Mouse (Mus musculus): ENCODE data around the gene AI597479. TPM values are rescaled to one million over a fixed set of nuclear protein-coding genes. Genes with fewer than 3 reads are reported as not detected.

The AI597479 gene
- polyA plus RNA-seq, 1 experiment from 2014 or later, result 42.8 TPM

GRCm38 (mm10) chr1:43137334-43137733 lies 38.8 kb downstream of the AI597479 start:
- H3K4me3 ChIP-seq (ENCODE audit: low read length), result no peak overlapping the region
- no peaks in the 10 kb centered on the region for H3K9me3 ChIP-seq (ENCODE audit: control insufficient read depth, low read length)
- no peak overlapping the region for H3K9ac ChIP-seq (ENCODE audit: low read depth, low read length)
- H3K36me3 ChIP-seq (ENCODE audit: control insufficient read depth, insufficient read depth, low read length), result no peaks in the 10 kb centered on the region
- no peaks in the 10 kb centered on the region for H3K4me1 ChIP-seq (ENCODE audit: control insufficient read depth, insufficient read depth, low read depth, low read length)
- 84% methylated on average over 5 of the region's 5 CpGs for WGBS
- no peak overlapping the region for H3K27ac ChIP-seq (ENCODE audit: low read depth, low read length)
- no peak for ATAC-seq
- no peak overlapping the region for H3K4me2 ChIP-seq (ENCODE audit: low read length)
- H3K27me3 ChIP-seq (replicated peaks; ENCODE audit: control insufficient read depth, insufficient read depth, low read length), result no peaks in the 10 kb centered on the region

GRCm38 (mm10) chr1:43138268-43138812 lies 39.8 kb downstream of the AI597479 start:
- no peak overlapping the region for H3K27ac ChIP-seq (ENCODE audit: low read depth, low read length)
- no peaks in the 10 kb centered on the region for H3K36me3 ChIP-seq (ENCODE audit: control insufficient read depth, insufficient read depth, low read length)
- no peaks in the 10 kb centered on the region for H3K4me1 ChIP-seq (ENCODE audit: control insufficient read depth, insufficient read depth, low read depth, low read length)
- no peaks in the 10 kb centered on the region for H3K27me3 ChIP-seq (replicated peaks; ENCODE audit: control insufficient read depth, insufficient read depth, low read length)
- no peak overlapping the region for H3K4me3 ChIP-seq (ENCODE audit: low read length)
- no peaks in the 10 kb centered on the region for H3K9me3 ChIP-seq (ENCODE audit: control insufficient read depth, low read length)
- no peak for ATAC-seq
- H3K4me2 ChIP-seq (ENCODE audit: low read length), result no peak overlapping the region
- no peak overlapping the region for H3K9ac ChIP-seq (ENCODE audit: low read depth, low read length)
- 70% methylated on average over 15 of the region's 15 CpGs for WGBS

- H3K4me2 ChIP-seq (ENCODE audit: low read length), result no peak overlapping the region
- H3K27ac ChIP-seq (ENCODE audit: low read depth, low read length), result no peak overlapping the region
- no peaks in the 10 kb centered on the region for H3K27me3 ChIP-seq (replicated peaks; ENCODE audit: control insufficient read depth, insufficient read depth, low read length)
- H3K9me3 ChIP-seq (ENCODE audit: control insufficient read depth, low read length), result no peaks in the 10 kb centered on the region
- whole genome bisulfite sequencing, result 55% methylated on average over 8 of the region's 8 CpGs
- peak; percentile 88 for ATAC-seq
- no peaks in the 10 kb centered on the region for H3K4me1 ChIP-seq (ENCODE audit: control insufficient read depth, insufficient read depth, low read depth, low read length)
- H3K36me3 ChIP-seq (ENCODE audit: control insufficient read depth, insufficient read depth, low read length), result no peaks in the 10 kb centered on the region
- no peak overlapping the region for H3K4me3 ChIP-seq (ENCODE audit: low read length)
- no peak overlapping the region for H3K9ac ChIP-seq (ENCODE audit: low read depth, low read length)
Observed at GRCm38 (mm10) chr1:43139587-43140266, 41.2 kb downstream of the AI597479 start.

- 64% methylated on average over 11 of the region's 11 CpGs for WGBS
- Histone ChIP-seq H3K27ac (ENCODE audit: low read depth, low read length) (no peak overlapping the region), H3K4me2 (ENCODE audit: low read length) (no peak overlapping the region), H3K36me3 (ENCODE audit: control insufficient read depth, insufficient read depth, low read length) (no peaks in the 10 kb centered on the region), H3K9ac (ENCODE audit: low read depth, low read length) (no peak overlapping the region), H3K4me1 (ENCODE audit: control insufficient read depth, insufficient read depth, low read depth, low read length) (no peaks in the 10 kb centered on the region), H3K27me3 (replicated peaks; ENCODE audit: control insufficient read depth, insufficient read depth, low read length) (no peaks in the 10 kb centered on the region), H3K9me3 (ENCODE audit: control insufficient read depth, low read length) (no peaks in the 10 kb centered on the region), H3K4me3 (ENCODE audit: low read length) (no peak overlapping the region)
- ATAC-seq, result no peak
Observed at GRCm38 (mm10) chr1:43141555-43141961, 43.0 kb downstream of the AI597479 start.

GRCm38 (mm10) chr1:43142849-43143248 lies 44.3 kb downstream of the AI597479 start:
- H3K27me3 ChIP-seq (replicated peaks; ENCODE audit: control insufficient read depth, insufficient read depth, low read length), result no peaks in the 10 kb centered on the region
- 79% methylated on average over 6 of the region's 6 CpGs for WGBS
- no peaks in the 10 kb centered on the region for H3K36me3 ChIP-seq (ENCODE audit: control insufficient read depth, insufficient read depth, low read length)

GRCm38 (mm10) chr1:43143284-43143683 lies 44.8 kb downstream of the AI597479 start:
- peak; percentile 65; the same call in 1 of the 2 replicates for ATAC-seq
- Histone ChIP-seq H3K4me2 (ENCODE audit: low read length) (no peak overlapping the region), H3K27me3 (replicated peaks; ENCODE audit: control insufficient read depth, insufficient read depth, low read length) (no peaks in the 10 kb centered on the region), H3K4me1 (ENCODE audit: control insufficient read depth, insufficient read depth, low read depth, low read length) (no peaks in the 10 kb centered on the region), H3K4me3 (ENCODE audit: low read length) (no peak overlapping the region), H3K36me3 (ENCODE audit: control insufficient read depth, insufficient read depth, low read length) (no peaks in the 10 kb centered on the region), H3K9ac (ENCODE audit: low read depth, low read length) (no peak overlapping the region), H3K27ac (ENCODE audit: low read depth, low read length) (no peak overlapping the region), H3K9me3 (ENCODE audit: control insufficient read depth, low read length) (no peaks in the 10 kb centered on the region)
- WGBS, result 85% methylated on average over 4 of the region's 4 CpGs

More at GRCm38 (mm10) chr1:43142849-43143248, 44.3 kb downstream of the AI597479 start:
- no peaks in the 10 kb centered on the region for H3K4me1 ChIP-seq (ENCODE audit: control insufficient read depth, insufficient read depth, low read depth, low read length)
- no peak overlapping the region for H3K4me2 ChIP-seq (ENCODE audit: low read length)
- H3K9ac ChIP-seq (ENCODE audit: low read depth, low read length), result no peak overlapping the region
- H3K9me3 ChIP-seq (ENCODE audit: control insufficient read depth, low read length), result no peaks in the 10 kb centered on the region
- no peak for ATAC-seq
- H3K27ac ChIP-seq (ENCODE audit: low read depth, low read length), result no peak overlapping the region
- no peak overlapping the region for H3K4me3 ChIP-seq (ENCODE audit: low read length)

- H3K4me1 ChIP-seq (ENCODE audit: control insufficient read depth, insufficient read depth, low read depth, low read length), result no peaks in the 10 kb centered on the region
- no peaks in the 10 kb centered on the region for H3K9me3 ChIP-seq (ENCODE audit: control insufficient read depth, low read length)
- H3K36me3 ChIP-seq (ENCODE audit: control insufficient read depth, insufficient read depth, low read length), result no peaks in the 10 kb centered on the region
- H3K4me3 ChIP-seq (ENCODE audit: low read length), result no peak overlapping the region
- WGBS, result 94% methylated on average over 4 of the region's 4 CpGs
- H3K27ac ChIP-seq (ENCODE audit: low read depth, low read length), result no peak overlapping the region
- H3K9ac ChIP-seq (ENCODE audit: low read depth, low read length), result no peak overlapping the region
- no peaks in the 10 kb centered on the region for H3K27me3 ChIP-seq (replicated peaks; ENCODE audit: control insufficient read depth, insufficient read depth, low read length)
- ATAC-seq, result no peak
- no peak overlapping the region for H3K4me2 ChIP-seq (ENCODE audit: low read length)
Observed at GRCm38 (mm10) chr1:43143791-43144190, 45.3 kb downstream of the AI597479 start.

GRCm38 (mm10) chr1:43144338-43144906 lies 45.9 kb downstream of the AI597479 start:
- Histone ChIP-seq H3K27ac (ENCODE audit: low read depth, low read length) (no peak overlapping the region), H3K36me3 (ENCODE audit: control insufficient read depth, insufficient read depth, low read length) (no peaks in the 10 kb centered on the region), H3K9ac (ENCODE audit: low read depth, low read length) (no peak overlapping the region), H3K4me2 (ENCODE audit: low read length) (no peak overlapping the region), H3K4me1 (ENCODE audit: control insufficient read depth, insufficient read depth, low read depth, low read length) (no peaks in the 10 kb centered on the region), H3K4me3 (ENCODE audit: low read length) (no peak overlapping the region), H3K9me3 (ENCODE audit: control insufficient read depth, low read length) (no peaks in the 10 kb centered on the region), H3K27me3 (replicated peaks; ENCODE audit: control insufficient read depth, insufficient read depth, low read length) (no peaks in the 10 kb centered on the region)
- 85% methylated on average over 8 of the region's 8 CpGs for WGBS
- no peak for ATAC-seq

- no peaks in the 10 kb centered on the region for H3K36me3 ChIP-seq (ENCODE audit: control insufficient read depth, insufficient read depth, low read length)
- H3K27ac ChIP-seq (ENCODE audit: low read depth, low read length), result no peak overlapping the region
- H3K4me1 ChIP-seq (ENCODE audit: control insufficient read depth, insufficient read depth, low read depth, low read length), result no peaks in the 10 kb centered on the region
- no peak overlapping the region for H3K9ac ChIP-seq (ENCODE audit: low read depth, low read length)
- H3K9me3 ChIP-seq (ENCODE audit: control insufficient read depth, low read length), result no peaks in the 10 kb centered on the region
- 89% methylated on average over 6 of the region's 6 CpGs for WGBS
- no peak overlapping the region for H3K4me3 ChIP-seq (ENCODE audit: low read length)
- H3K4me2 ChIP-seq (ENCODE audit: low read length), result no peak overlapping the region
- no peak for ATAC-seq
- no peaks in the 10 kb centered on the region for H3K27me3 ChIP-seq (replicated peaks; ENCODE audit: control insufficient read depth, insufficient read depth, low read length)
Observed at GRCm38 (mm10) chr1:43145388-43145787, 46.9 kb downstream of the AI597479 start.

All from hindbrain, embryonic 16.5 days (tissue).